Mouse (Mus musculus): ENCODE data around the gene Sh2d6.

DNA sequence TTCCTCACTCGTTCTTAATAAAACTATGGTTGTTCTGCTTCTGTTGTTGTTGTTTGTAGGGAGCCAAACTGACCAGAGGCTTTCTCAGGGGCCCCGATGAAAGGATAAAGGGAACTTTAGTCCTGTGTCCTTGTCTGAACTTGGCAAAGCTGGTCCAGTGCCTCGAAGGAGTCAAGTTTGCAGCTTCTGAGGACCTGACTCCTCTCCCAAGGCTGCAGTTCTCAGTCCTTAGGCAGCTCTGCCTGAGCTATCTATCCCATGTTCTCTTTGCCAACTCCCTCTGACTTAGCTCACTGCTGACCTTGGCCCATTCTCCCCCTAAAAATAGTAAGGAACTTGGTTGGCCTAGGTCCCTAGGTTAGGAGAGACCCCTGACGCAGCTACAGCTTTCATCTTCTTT, 5.6 kb upstream of the Sh2d6 start:
- TF ChIP-seq CTCF (IDR thresholded peaks at IDR 0.05; ENCODE audit: control insufficient read depth, insufficient read depth, insufficient replicate concordance, low read depth, low read length), result no peak
- TF ChIP-seq POLR2A (IDR thresholded peaks at IDR 0.05; ENCODE audit: control insufficient read depth, low read depth, low read length), result no peak

All from testis, adult 2 months (tissue).